Mouse (Mus musculus): ENCODE measurements around the gene Tmbim6. TPM values are rescaled to one million over a fixed set of nuclear protein-coding genes. Genes with fewer than 3 reads are reported as not detected.
"Not testable (repeated sequence)": the region's sequence is repeated elsewhere in the genome, so short reads cannot be mapped to it uniquely, and the experiment has no call there.

Gene Tmbim6
- polyA plus RNA-seq, 1 experiment from 2014 or later: 288 TPM

DNA sequence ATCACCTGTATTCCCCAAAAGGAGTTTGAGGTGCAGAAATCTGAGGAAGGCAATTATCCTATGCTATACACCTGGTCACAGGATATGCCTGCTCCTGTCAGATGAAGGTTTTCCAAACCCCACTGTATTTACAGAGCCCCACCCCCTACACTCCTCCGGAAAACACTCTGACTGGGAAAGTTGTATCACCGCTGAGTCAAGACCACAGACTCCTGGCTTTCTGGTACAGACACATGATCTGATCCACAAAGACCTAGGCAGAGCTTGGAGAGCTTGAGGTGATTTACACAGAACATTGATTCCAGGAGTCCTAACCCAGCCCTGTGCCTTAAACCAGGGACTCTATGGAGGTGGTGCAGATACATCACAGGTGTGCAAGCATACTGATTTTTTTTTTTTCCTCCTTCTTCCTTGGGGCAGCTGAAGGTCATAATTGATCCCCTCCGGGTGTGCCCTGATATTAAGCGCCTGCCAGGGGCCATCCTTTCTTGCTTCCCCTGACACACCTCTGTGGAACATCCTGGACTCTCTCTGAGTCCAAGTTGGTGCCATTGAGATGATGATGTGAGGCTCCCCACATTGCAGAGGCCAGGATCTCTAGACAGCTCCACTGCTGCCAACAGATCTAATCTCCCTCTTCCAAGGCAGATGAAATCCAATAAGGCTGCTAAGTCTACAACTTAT, 24.0 kb upstream of the Tmbim6 start:
- WGBS: 76% methylated on average over 4 of the region's 4 CpGs
- no peaks in the 10 kb centered on the region for H3K9me3 ChIP-seq (replicated peaks)
- no peak overlapping the region for H3K27ac ChIP-seq (replicated peaks)
- no peaks in the 10 kb centered on the region for H3K36me3 ChIP-seq
- H3K27me3 ChIP-seq (ENCODE audit: low read depth, poor library complexity, severe bottlenecking): peaks cover 26% of the 10 kb centered on the region
- DNase-seq (ENCODE audit: low spot score): no peak
- peak overlapping the region; percentile 85 for H3K4me3 ChIP-seq
- peaks cover 33% of the 10 kb centered on the region for H3K4me1 ChIP-seq

DNA sequence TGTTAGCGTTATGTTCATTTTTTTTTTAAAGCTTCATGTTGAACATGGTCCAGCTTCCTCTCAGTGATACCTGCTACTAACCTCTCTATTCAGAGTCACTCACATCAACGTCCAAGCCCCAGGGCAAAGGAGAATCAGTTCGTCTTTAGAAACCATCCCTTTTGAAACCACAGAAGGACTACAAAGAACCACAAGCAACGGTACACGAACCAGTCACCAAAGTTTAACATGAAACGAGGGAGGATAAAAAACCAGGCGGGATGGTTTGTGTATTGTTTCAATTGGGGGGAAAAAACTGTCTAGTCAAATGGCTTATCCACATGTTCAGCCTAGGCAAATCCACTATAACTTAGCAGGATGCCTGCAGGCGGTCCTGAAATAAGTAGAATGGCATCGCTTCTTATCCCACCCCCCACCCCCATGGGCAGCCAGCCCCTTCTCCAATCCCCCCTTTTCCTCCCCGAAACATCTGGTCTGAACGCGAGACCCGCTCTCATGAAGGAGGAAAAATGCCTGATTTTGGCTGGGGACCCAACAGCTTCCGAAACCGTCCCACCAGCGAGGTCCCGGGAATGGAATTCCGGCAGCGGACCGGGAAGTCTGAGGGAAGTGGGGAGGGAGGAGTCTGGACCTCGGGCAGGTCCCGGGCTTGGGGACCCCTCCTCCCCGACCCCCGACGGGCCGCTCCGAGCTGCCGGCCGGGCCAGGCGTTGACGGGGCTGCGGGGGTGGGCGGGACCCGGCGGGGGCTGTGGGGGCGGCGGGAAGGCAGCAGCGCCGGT, 23.1 kb upstream of the Tmbim6 start:
- Histone ChIP-seq H3K9me3 (replicated peaks) (no peaks in the 10 kb centered on the region), H3K4me1 (peaks cover 29% of the 10 kb centered on the region), H3K4me3 (peak overlapping the region; percentile 85), H3K27me3 (ENCODE audit: low read depth, poor library complexity, severe bottlenecking) (peaks cover 26% of the 10 kb centered on the region), H3K27ac (replicated peaks) (peak overlapping the region; percentile 95), H3K36me3 (no peaks in the 10 kb centered on the region)
- WGBS: 2% methylated on average over 39 of the region's 39 CpGs
- DNase-seq (ENCODE audit: low spot score): no peak

GRCm38 (mm10) chr15:99370259-99370691, 22.4 kb upstream of the Tmbim6 start, which contains the start of gene Fmnl3:
TSS of gene Fmnl3 (minus strand) at chr15:99370482.
- Histone ChIP-seq H3K9me3 (replicated peaks) (no peaks in the 10 kb centered on the region), H3K27me3 (ENCODE audit: low read depth, poor library complexity, severe bottlenecking) (peaks cover 26% of the 10 kb centered on the region), H3K4me1 (peaks cover 24% of the 10 kb centered on the region), H3K27ac (replicated peaks) (peak within 1 kb of the TSS; percentile 95), H3K36me3 (no peaks in the 10 kb centered on the region), H3K4me3 (peak within 1 kb of the TSS; percentile 85)
- WGBS: under 1% methylated on average over 48 of the region's 48 CpGs
- peak; percentile 99 for DNase-seq (ENCODE audit: low spot score)

GRCm38 (mm10) chr15:99371526-99372340, 20.9 kb upstream of the Tmbim6 start:
- Histone ChIP-seq H3K4me3 (no peak overlapping the region), H3K27ac (replicated peaks) (no peak overlapping the region), H3K4me1 (peaks cover 24% of the 10 kb centered on the region), H3K27me3 (ENCODE audit: low read depth, poor library complexity, severe bottlenecking) (peaks cover 26% of the 10 kb centered on the region), H3K9me3 (replicated peaks) (no peaks in the 10 kb centered on the region), H3K36me3 (no peaks in the 10 kb centered on the region)
- 93% methylated on average over 7 of the region's 7 CpGs for WGBS
- DNase-seq (ENCODE audit: low spot score): no peak

DNA sequence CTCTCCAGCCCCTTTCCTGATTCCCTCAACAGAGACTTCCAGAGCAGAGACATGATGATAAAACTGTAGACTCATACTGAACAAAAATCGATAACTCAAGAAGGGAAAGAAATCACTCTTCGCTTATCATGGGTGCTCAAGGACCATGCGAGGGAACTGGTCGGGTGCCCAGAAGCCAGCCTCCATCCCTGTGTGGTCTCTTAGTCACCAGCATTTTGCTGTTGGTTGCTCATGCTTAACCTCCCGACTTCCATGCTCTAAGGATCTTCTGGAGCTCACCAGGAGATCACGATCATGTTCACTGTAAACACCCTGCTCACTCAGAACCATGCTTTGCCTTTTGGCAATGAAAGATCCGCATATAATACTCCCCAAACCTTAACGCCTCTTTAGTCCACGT, 19.9 kb upstream of the Tmbim6 start:
- DNase-seq (ENCODE audit: low spot score): no peak
- WGBS: 87% methylated on average over 9 of the region's 9 CpGs
- H3K36me3 ChIP-seq: no peaks in the 10 kb centered on the region
- H3K27ac ChIP-seq (replicated peaks): no peak overlapping the region
- peaks cover 26% of the 10 kb centered on the region for H3K27me3 ChIP-seq (ENCODE audit: low read depth, poor library complexity, severe bottlenecking)
- no peaks in the 10 kb centered on the region for H3K9me3 ChIP-seq (replicated peaks)
- H3K4me1 ChIP-seq: peaks cover 24% of the 10 kb centered on the region
- no peak overlapping the region for H3K4me3 ChIP-seq

DNA sequence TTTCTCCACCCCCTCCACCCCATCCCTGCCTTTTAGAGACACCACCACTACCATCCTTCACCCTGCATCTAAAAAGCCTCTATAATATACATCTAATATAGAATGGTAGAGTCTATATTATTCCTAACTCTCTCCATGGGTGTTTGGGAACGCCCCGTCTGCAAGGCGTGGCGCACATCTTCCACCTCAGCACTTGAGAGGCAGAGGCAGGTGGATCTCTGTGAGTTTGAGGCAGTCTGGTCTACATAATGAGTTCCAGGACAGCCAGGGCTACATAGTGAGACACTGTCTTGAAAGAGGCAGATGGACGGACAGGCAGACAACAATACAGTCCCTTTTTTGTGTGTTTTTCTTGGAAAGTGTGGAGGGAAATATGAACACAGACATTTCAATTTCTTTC, 17.6 kb upstream of the Tmbim6 start:
- WGBS: 92% methylated on average over 5 of the region's 5 CpGs
- Histone ChIP-seq H3K27me3 (ENCODE audit: low read depth, poor library complexity, severe bottlenecking) (peaks cover 15% of the 10 kb centered on the region), H3K4me1 (peaks cover 6% of the 10 kb centered on the region; the same call in 1 of the 2 replicates), H3K36me3 (no peaks in the 10 kb centered on the region), H3K27ac (replicated peaks) (no peak overlapping the region), H3K9me3 (replicated peaks) (0 out of 2 replicates have a peak, but pooled peaks cover 4% of the 10 kb centered on the region), H3K4me3 (no peak overlapping the region)
- DNase-seq (ENCODE audit: low spot score): no peak

- DNase-seq (ENCODE audit: low spot score): no peak
- 88% methylated on average over 3 of the region's 3 CpGs for WGBS
- H3K36me3 ChIP-seq: no peaks in the 10 kb centered on the region
- no peak overlapping the region for H3K27ac ChIP-seq (replicated peaks)
- no peak overlapping the region for H3K4me3 ChIP-seq
- 0 out of 2 replicates have a peak, but pooled peaks cover under 1% of the 10 kb centered on the region for H3K4me1 ChIP-seq
- 0 out of 2 replicates have a peak, but pooled peaks cover 4% of the 10 kb centered on the region for H3K9me3 ChIP-seq (replicated peaks)
- H3K27me3 ChIP-seq (ENCODE audit: low read depth, poor library complexity, severe bottlenecking): peaks cover 15% of the 10 kb centered on the region
These were observed 17.1 kb upstream of the Tmbim6 start for GRCm38 (mm10) chr15:99375581-99375980.

DNA sequence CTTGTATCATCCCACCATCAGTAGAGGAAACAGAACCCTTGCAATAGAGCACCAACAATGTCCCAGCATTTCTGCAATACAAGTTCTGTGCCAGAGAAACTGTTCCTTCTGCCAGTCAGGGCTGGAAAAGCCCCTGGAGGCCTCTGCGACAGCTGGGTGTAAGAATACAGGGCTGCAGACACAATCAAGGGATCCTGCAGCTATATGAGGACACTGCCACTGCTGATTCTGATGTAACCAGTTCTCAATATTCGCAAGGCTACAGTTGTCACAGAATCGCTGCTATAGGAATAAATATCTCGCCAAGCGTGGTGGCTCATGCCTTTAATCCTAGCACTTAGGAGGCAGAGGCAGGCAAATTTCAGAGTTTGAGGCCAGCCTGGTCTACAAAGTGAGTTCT, 16.4 kb upstream of the Tmbim6 start:
- WGBS: 91% methylated on average over 5 of the region's 5 CpGs

DNA sequence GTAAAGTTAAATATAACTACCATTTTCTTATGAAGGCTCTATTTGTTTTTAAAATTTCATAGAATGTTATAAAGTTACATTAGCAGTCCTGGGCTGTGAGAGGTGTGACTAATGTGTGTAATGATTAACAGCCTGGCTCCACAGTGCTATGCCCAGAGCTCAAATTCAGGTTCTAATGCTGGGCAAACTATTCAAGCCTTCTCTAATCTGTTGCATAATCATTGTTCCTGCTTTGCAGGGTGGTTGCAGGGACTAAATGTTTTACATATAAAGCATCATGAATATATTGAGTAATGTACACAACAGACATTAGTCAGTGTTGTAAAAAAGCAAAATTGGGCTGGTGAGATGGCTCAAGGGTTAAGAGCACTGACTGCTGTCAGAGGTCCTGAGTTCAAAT, 9.8 kb upstream of the Tmbim6 start:
- Histone ChIP-seq H3K27ac (replicated peaks) (no peak overlapping the region), H3K9me3 (replicated peaks) (0 out of 2 replicates have a peak, but pooled peaks cover 4% of the 10 kb centered on the region), H3K27me3 (ENCODE audit: low read depth, poor library complexity, severe bottlenecking) (no peaks in the 10 kb centered on the region), H3K4me3 (no peak overlapping the region), H3K4me1 (no peaks in the 10 kb centered on the region), H3K36me3 (no peaks in the 10 kb centered on the region)
- DNase-seq (ENCODE audit: low spot score): no peak

More for the DNA sequence above, 16.4 kb upstream of the Tmbim6 start:
- Histone ChIP-seq H3K4me3 (no peak overlapping the region), H3K4me1 (no peaks in the 10 kb centered on the region), H3K27me3 (ENCODE audit: low read depth, poor library complexity, severe bottlenecking) (peaks cover 11% of the 10 kb centered on the region), H3K9me3 (replicated peaks) (0 out of 2 replicates have a peak, but pooled peaks cover 4% of the 10 kb centered on the region), H3K27ac (replicated peaks) (no peak overlapping the region), H3K36me3 (no peaks in the 10 kb centered on the region)
- no peak for DNase-seq (ENCODE audit: low spot score)

DNA sequence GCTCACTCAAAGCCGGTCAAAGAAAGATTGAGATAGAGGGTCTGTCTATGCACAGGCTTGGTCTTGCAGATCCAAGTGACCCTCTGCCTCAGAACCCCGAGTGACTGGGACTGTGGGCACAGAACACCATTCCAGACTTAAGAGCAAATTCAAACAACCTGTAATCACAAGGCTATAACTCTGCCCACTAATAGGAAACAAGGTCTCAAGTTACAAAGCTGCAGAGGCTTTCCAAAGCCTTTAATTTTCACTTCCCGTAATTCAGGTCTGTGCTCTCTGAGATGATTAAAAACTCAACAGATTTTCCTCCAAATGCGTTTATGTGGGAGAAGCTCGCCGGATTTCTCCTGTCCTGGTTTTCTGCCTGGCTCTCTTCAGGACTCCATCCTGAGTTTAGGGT, 8.6 kb upstream of the Tmbim6 start:
- no peak for DNase-seq (ENCODE audit: low spot score)
- 77% methylated on average over 6 of the region's 6 CpGs for WGBS
- no peaks in the 10 kb centered on the region for H3K9me3 ChIP-seq (replicated peaks)
- H3K36me3 ChIP-seq: no peaks in the 10 kb centered on the region
- no peak overlapping the region for H3K4me3 ChIP-seq
- no peaks in the 10 kb centered on the region for H3K27me3 ChIP-seq (ENCODE audit: low read depth, poor library complexity, severe bottlenecking)
- no peaks in the 10 kb centered on the region for H3K4me1 ChIP-seq
- H3K27ac ChIP-seq (replicated peaks): no peak overlapping the region

- not testable (repeated sequence) for H3K4me3 ChIP-seq; DNase-seq (ENCODE audit: low spot score); H3K4me1 ChIP-seq; H3K27ac ChIP-seq (replicated peaks); H3K27me3 ChIP-seq (ENCODE audit: low read depth, poor library complexity, severe bottlenecking); H3K9me3 ChIP-seq (replicated peaks); H3K36me3 ChIP-seq
- 72% methylated on average over 3 of the region's 3 CpGs for WGBS
These were observed 6.6 kb upstream of the Tmbim6 start for GRCm38 (mm10) chr15:99386110-99386509.

DNA sequence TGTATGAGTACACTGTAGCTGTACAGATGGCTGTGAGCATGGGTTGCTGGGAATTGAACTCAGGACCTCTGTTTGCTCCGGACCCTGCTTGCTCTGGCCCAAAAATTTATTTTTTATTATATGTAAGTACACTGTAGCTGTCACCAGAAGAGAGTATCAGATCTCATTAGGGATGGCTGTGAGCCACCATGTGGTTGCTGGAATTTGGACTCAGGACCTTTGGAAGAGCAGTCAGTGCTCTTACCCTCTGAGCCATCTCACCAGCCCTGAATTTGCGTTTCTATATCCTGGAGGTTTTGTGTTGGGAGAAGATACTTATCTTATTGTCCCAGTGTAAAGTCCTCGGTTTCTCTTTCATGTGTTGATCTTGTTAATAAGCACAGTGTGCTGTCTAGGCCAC, 5.9 kb upstream of the Tmbim6 start:
- no peaks in the 10 kb centered on the region for H3K9me3 ChIP-seq (replicated peaks)
- WGBS: 82% methylated on average over 3 of the region's 3 CpGs
- no peak overlapping the region for H3K4me3 ChIP-seq
- no peaks in the 10 kb centered on the region for H3K36me3 ChIP-seq
- no peaks in the 10 kb centered on the region for H3K27me3 ChIP-seq (ENCODE audit: low read depth, poor library complexity, severe bottlenecking)
- no peak overlapping the region for H3K27ac ChIP-seq (replicated peaks)
- no peak for DNase-seq (ENCODE audit: low spot score)
- peaks cover 3% of the 10 kb centered on the region for H3K4me1 ChIP-seq

All from midbrain, embryonic 10.5 days (tissue).